Mouse (Mus musculus) neural tube, embryonic 13.5 days (tissue): ENCODE measurements around the gene Frmd4a. TPM values are rescaled to one million over a fixed set of nuclear protein-coding genes. Genes with fewer than 3 reads are reported as not detected.

ENCODE experiments used
- ATAC-seq: fragments of 200-750 bp; cut with Nextera tagmentation; 2 replicates; pipeline ENCODE4 v1.8.0; 2017; ENCODE audit warnings: low read depth, mild to moderate bottlenecking, moderate TSS enrichment, moderate library complexity
- H3K27ac ChIP-seq: fragments of 300-500 bp; sonication (generic); replicated peaks from 2 replicates; pipeline ENCODE4 v1.5.1; 2015; ENCODE audit warnings: moderate library complexity, mild to moderate bottlenecking, inconsistent platforms
- H3K27me3 ChIP-seq: fragments of 300-500 bp; sonication (generic); 2 replicates; pipeline ENCODE4 v1.6.1; 2015; ENCODE audit warnings: mild to moderate bottlenecking, inconsistent platforms
- H3K36me3 ChIP-seq: fragments of 300-500 bp; sonication (generic); 2 replicates; pipeline ENCODE4 v1.6.1; 2015; ENCODE audit warnings: mild to moderate bottlenecking, inconsistent platforms
- H3K4me1 ChIP-seq: fragments of 300-500 bp; sonication (generic); replicated peaks from 2 replicates; pipeline ENCODE4 v1.6.1; 2015; ENCODE audit warnings: inconsistent platforms
- H3K4me2 ChIP-seq: fragments of 300-500 bp; sonication (generic); 2 replicates; pipeline ENCODE4 v1.6.1; 2015; ENCODE audit warnings: inconsistent platforms, mild to moderate bottlenecking, moderate library complexity
- H3K4me3 ChIP-seq: fragments of 300-500 bp; sonication (generic); 2 replicates; pipeline ENCODE4 v1.5.1; 2015; ENCODE audit warnings: mild to moderate bottlenecking, inconsistent platforms
- H3K9ac ChIP-seq: fragments of 300-500 bp; sonication (generic); 2 replicates; pipeline ENCODE4 v1.6.1; 2015; ENCODE audit warnings: moderate library complexity, mild to moderate bottlenecking, inconsistent platforms
- H3K9me3 ChIP-seq: fragments of 300-500 bp; sonication (generic); 2 replicates; pipeline ENCODE4 v1.6.1; 2016; ENCODE audit warnings: inconsistent platforms
- WGBS: fragments of 180-500 bp; shearing (Covaris S2); methylation state at CpG from one replicate; pipeline ENCODE4 v1.1.7; 2015; 5-methylcytosine and 5-hydroxymethylcytosine counted together
- polyA plus RNA-seq: library from polyadenylated mRNA; unstranded; fragments of >200 nt; fragmentation: Nextera tagmentation; extraction: Ambion mirVana; gene quantifications from 2 replicates; pipeline ENCODE4 v1.2.1, GENCODE M21; 2015

Frmd4a gene
- polyA plus RNA-seq, 1 experiment from 2014 or later = 49.2 TPM

- Histone ChIP-seq H3K9ac (no peak overlapping the region), H3K4me1 (peaks cover 5% of the 10 kb centered on the region; the same call in 1 of the 2 replicates), H3K27me3 (no peaks in the 10 kb centered on the region), H3K4me2 (no peak overlapping the region), H3K9me3 (no peaks in the 10 kb centered on the region), H3K4me3 (no peak overlapping the region), H3K36me3 (no peaks in the 10 kb centered on the region), H3K27ac (no peak overlapping the region)
- 82% methylated on average over 8 of the region's 8 CpGs for WGBS
- ATAC-seq = no peak
These were observed 167.5 kb downstream of the Frmd4a start for GRCm38 (mm10) chr2:4184991-4185390.

GRCm38 (mm10) chr2:4187521-4187920 lies 170.0 kb downstream of the Frmd4a start:
- Histone ChIP-seq H3K27me3 (no peaks in the 10 kb centered on the region), H3K9ac (no peak overlapping the region), H3K9me3 (no peaks in the 10 kb centered on the region), H3K4me3 (no peak overlapping the region), H3K4me1 (peaks cover 18% of the 10 kb centered on the region), H3K36me3 (no peaks in the 10 kb centered on the region), H3K4me2 (no peak overlapping the region), H3K27ac (no peak overlapping the region)
- ATAC-seq = no peak
- 64% methylated on average over 4 of the region's 4 CpGs for WGBS

- no peaks in the 10 kb centered on the region for H3K27me3 ChIP-seq
- 62% methylated on average over 3 of the region's 3 CpGs for WGBS
- no peak for ATAC-seq
These were observed 170.8 kb downstream of the Frmd4a start for GRCm38 (mm10) chr2:4188303-4188702.

GRCm38 (mm10) chr2:4190345-4190744 lies 172.8 kb downstream of the Frmd4a start:
- 73% methylated on average over 3 of the region's 3 CpGs for WGBS

More at GRCm38 (mm10) chr2:4188303-4188702, 170.8 kb downstream of the Frmd4a start:
- H3K9ac ChIP-seq = no peak overlapping the region
- peaks cover 18% of the 10 kb centered on the region for H3K4me1 ChIP-seq
- H3K4me3 ChIP-seq = no peak overlapping the region
- no peaks in the 10 kb centered on the region for H3K9me3 ChIP-seq
- no peak overlapping the region for H3K27ac ChIP-seq
- no peak overlapping the region for H3K4me2 ChIP-seq
- no peaks in the 10 kb centered on the region for H3K36me3 ChIP-seq

GRCm38 (mm10) chr2:4190995-4191394 lies 173.5 kb downstream of the Frmd4a start:
- Histone ChIP-seq H3K9ac (no peak overlapping the region), H3K36me3 (no peaks in the 10 kb centered on the region), H3K4me2 (no peak overlapping the region), H3K27ac (no peak overlapping the region), H3K4me3 (no peak overlapping the region), H3K4me1 (peaks cover 33% of the 10 kb centered on the region), H3K9me3 (no peaks in the 10 kb centered on the region), H3K27me3 (no peaks in the 10 kb centered on the region)
- WGBS = 34% methylated on average over 5 of the region's 5 CpGs
- 0 out of 2 replicates have a peak, but pooled peaks have one; percentile 55 for ATAC-seq

More at GRCm38 (mm10) chr2:4190345-4190744, 172.8 kb downstream of the Frmd4a start:
- Histone ChIP-seq H3K4me3 (no peak overlapping the region), H3K27me3 (no peaks in the 10 kb centered on the region), H3K36me3 (no peaks in the 10 kb centered on the region), H3K9ac (no peak overlapping the region), H3K27ac (no peak overlapping the region), H3K9me3 (no peaks in the 10 kb centered on the region), H3K4me1 (peaks cover 33% of the 10 kb centered on the region), H3K4me2 (no peak overlapping the region)
- no peak for ATAC-seq

- H3K36me3 ChIP-seq = no peaks in the 10 kb centered on the region
- peaks cover 28% of the 10 kb centered on the region for H3K4me1 ChIP-seq
- no peak overlapping the region for H3K9ac ChIP-seq
- no peak for ATAC-seq
- no peaks in the 10 kb centered on the region for H3K9me3 ChIP-seq
- no peak overlapping the region for H3K27ac ChIP-seq
- no peak overlapping the region for H3K4me3 ChIP-seq
- no peak overlapping the region for H3K4me2 ChIP-seq
- H3K27me3 ChIP-seq = no peaks in the 10 kb centered on the region
These were observed 175.7 kb downstream of the Frmd4a start for GRCm38 (mm10) chr2:4193206-4193605.

GRCm38 (mm10) chr2:4194324-4195014 lies 177.0 kb downstream of the Frmd4a start:
- no peaks in the 10 kb centered on the region for H3K27me3 ChIP-seq
- no peaks in the 10 kb centered on the region for H3K36me3 ChIP-seq
- 36% methylated on average over 9 of the region's 9 CpGs for WGBS
- no peaks in the 10 kb centered on the region for H3K9me3 ChIP-seq
- H3K4me3 ChIP-seq = no peak overlapping the region
- peaks cover 28% of the 10 kb centered on the region for H3K4me1 ChIP-seq
- H3K27ac ChIP-seq = 0 out of 2 replicates have a peak overlapping the region, but pooled peaks have one; percentile 6
- no peak overlapping the region for H3K9ac ChIP-seq
- peak; percentile 56; the same call in 1 of the 2 replicates for ATAC-seq
- no peak overlapping the region for H3K4me2 ChIP-seq

GRCm38 (mm10) chr2:4196041-4196440 lies 178.5 kb downstream of the Frmd4a start:
- H3K27me3 ChIP-seq = no peaks in the 10 kb centered on the region
- 83% methylated on average over 4 of the region's 4 CpGs for WGBS
- H3K4me3 ChIP-seq = no peak overlapping the region
- H3K9ac ChIP-seq = no peak overlapping the region
- no peaks in the 10 kb centered on the region for H3K9me3 ChIP-seq
- H3K4me1 ChIP-seq = peaks cover 19% of the 10 kb centered on the region
- H3K36me3 ChIP-seq = no peaks in the 10 kb centered on the region
- H3K27ac ChIP-seq = no peak overlapping the region
- no peak overlapping the region for H3K4me2 ChIP-seq
- no peak for ATAC-seq

- no peak overlapping the region for H3K4me3 ChIP-seq
- no peaks in the 10 kb centered on the region for H3K36me3 ChIP-seq
- H3K9me3 ChIP-seq = no peaks in the 10 kb centered on the region
- 47% methylated on average over 7 of the region's 7 CpGs for WGBS
- ATAC-seq = peak; percentile 47; the same call in 1 of the 2 replicates
- H3K27me3 ChIP-seq = no peaks in the 10 kb centered on the region
- H3K4me1 ChIP-seq = peaks cover 9% of the 10 kb centered on the region
- H3K27ac ChIP-seq = no peak overlapping the region
- H3K4me2 ChIP-seq = no peak overlapping the region
- H3K9ac ChIP-seq = no peak overlapping the region
These were observed 191.7 kb downstream of the Frmd4a start for GRCm38 (mm10) chr2:4209234-4209633.

- ATAC-seq = no peak
- Histone ChIP-seq H3K27ac (0 out of 2 replicates have a peak overlapping the region, but pooled peaks have one; percentile 29), H3K9ac (no peak overlapping the region)
These were observed 204.9 kb downstream of the Frmd4a start for GRCm38 (mm10) chr2:4222497-4222828.

GRCm38 (mm10) chr2:4223316-4223715 lies 205.8 kb downstream of the Frmd4a start:
- Histone ChIP-seq H3K27ac (no peak overlapping the region), H3K9me3 (no peaks in the 10 kb centered on the region), H3K9ac (no peak overlapping the region), H3K4me3 (no peak overlapping the region), H3K27me3 (no peaks in the 10 kb centered on the region), H3K4me1 (peaks cover 21% of the 10 kb centered on the region), H3K4me2 (no peak overlapping the region), H3K36me3 (no peaks in the 10 kb centered on the region)
- WGBS = 93% methylated on average over 6 of the region's 6 CpGs
- no peak for ATAC-seq

More at GRCm38 (mm10) chr2:4222497-4222828, 204.9 kb downstream of the Frmd4a start:
- 3% methylated on average over 1 of the region's 1 CpGs for WGBS
- Histone ChIP-seq H3K4me2 (no peak overlapping the region), H3K27me3 (no peaks in the 10 kb centered on the region), H3K36me3 (no peaks in the 10 kb centered on the region), H3K9me3 (no peaks in the 10 kb centered on the region), H3K4me1 (peaks cover 13% of the 10 kb centered on the region), H3K4me3 (no peak overlapping the region)

GRCm38 (mm10) chr2:4226941-4227558 lies 209.5 kb downstream of the Frmd4a start:
- Histone ChIP-seq H3K36me3 (no peaks in the 10 kb centered on the region), H3K4me1 (peaks cover 41% of the 10 kb centered on the region), H3K4me2 (no peak overlapping the region), H3K9ac (no peak overlapping the region), H3K4me3 (no peak overlapping the region), H3K27ac (no peak overlapping the region), H3K9me3 (no peaks in the 10 kb centered on the region), H3K27me3 (no peaks in the 10 kb centered on the region)
- WGBS = 69% methylated on average over 7 of the region's 7 CpGs
- no peak for ATAC-seq
